Mouse (Mus musculus): ENCODE measurements around the gene Prkn. TPM values are rescaled to one million over a fixed set of nuclear protein-coding genes. Genes with fewer than 3 reads are reported as not detected.

The Prkn gene
- polyA plus RNA-seq, 1 experiment from 2014 or later, result 3.5 TPM

DNA sequence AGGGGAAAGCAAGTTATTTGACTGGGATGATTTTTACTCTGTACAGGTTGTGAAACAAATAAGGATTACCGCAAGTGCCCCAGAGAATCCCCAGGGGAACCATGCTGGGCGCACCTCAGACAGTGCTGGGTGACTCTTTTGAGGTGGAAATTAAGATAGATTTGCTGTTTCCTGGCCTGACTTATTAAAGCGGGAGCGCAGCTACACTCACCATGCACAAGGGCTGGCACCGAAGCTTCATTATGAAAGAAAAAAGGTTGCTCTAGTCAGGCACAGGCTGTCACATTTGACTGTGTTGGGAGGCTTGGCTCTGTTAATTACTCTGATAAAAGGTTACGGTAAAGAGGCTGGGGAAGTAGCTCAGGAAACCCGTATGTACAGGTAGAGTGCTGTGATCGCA lies 97.7 kb downstream of the Prkn start:
- Histone ChIP-seq H3K4me2 (ENCODE audit: low read length) (no peak overlapping the region), H3K27ac (replicated peaks in 1 of 2; ENCODE audit: control insufficient read depth in 1 of 2, insufficient read depth in 1 of 2, low read depth in 2 of 2, low read length in 2 of 2) (no peak overlapping the region), H3K36me3 (ENCODE audit: control insufficient read depth, insufficient read depth, low read length) (no peaks in the 10 kb centered on the region), H3K9me3 (ENCODE audit: control insufficient read depth, low read length) (no peaks in the 10 kb centered on the region), H3K9ac (ENCODE audit: low read length) (no peak overlapping the region), H3K27me3 (ENCODE audit: control insufficient read depth, insufficient read depth, low read length) (no peaks in the 10 kb centered on the region), H3K4me3 (ENCODE audit: control insufficient read depth in 1 of 2, insufficient read depth in 1 of 2, low read depth in 1 of 2, low read length in 2 of 2) (no peak overlapping the region), H3K4me1 (ENCODE audit: control insufficient read depth in 2 of 2, insufficient read depth in 2 of 2, low read length in 2 of 2) (no peaks in the 10 kb centered on the region)
- ATAC-seq (ENCODE audit: insufficient number of reproducible peaks, insufficient read depth, low FRiP score, low read depth), result no peak
- 61% methylated on average over 8 of the region's 8 CpGs for WGBS

DNA sequence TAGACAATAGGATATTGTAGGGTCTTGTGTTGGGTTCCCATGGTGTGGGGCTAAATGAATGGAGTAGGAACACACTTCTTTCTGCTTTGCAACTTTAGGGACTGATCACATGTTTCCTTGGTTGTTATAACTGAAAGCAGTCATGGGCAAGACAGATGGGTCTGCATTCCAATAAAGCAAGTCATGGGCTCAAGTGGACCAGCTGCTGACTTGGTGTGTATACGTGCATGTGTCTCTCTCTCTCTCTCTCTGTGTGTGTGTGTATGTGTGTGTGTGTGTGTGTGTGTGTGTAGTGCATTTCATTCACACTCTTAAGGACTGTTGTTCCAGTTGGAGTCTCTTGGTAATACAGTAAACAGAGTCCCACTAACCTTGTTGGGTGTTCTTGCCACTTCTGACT lies 98.6 kb downstream of the Prkn start:
- H3K9me3 ChIP-seq (ENCODE audit: control insufficient read depth, low read length), result no peaks in the 10 kb centered on the region
- no peak overlapping the region for H3K27ac ChIP-seq (replicated peaks in 1 of 2; ENCODE audit: control insufficient read depth in 1 of 2, insufficient read depth in 1 of 2, low read depth in 2 of 2, low read length in 2 of 2)
- ATAC-seq (ENCODE audit: insufficient number of reproducible peaks, insufficient read depth, low FRiP score, low read depth), result no peak
- H3K4me1 ChIP-seq (ENCODE audit: control insufficient read depth in 2 of 2, insufficient read depth in 2 of 2, low read length in 2 of 2), result no peaks in the 10 kb centered on the region
- no peak overlapping the region for H3K9ac ChIP-seq (ENCODE audit: low read length)
- 38% methylated on average over 1 of the region's 1 CpGs for WGBS
- H3K27me3 ChIP-seq (ENCODE audit: control insufficient read depth, insufficient read depth, low read length), result no peaks in the 10 kb centered on the region
- H3K4me3 ChIP-seq (ENCODE audit: control insufficient read depth in 1 of 2, insufficient read depth in 1 of 2, low read depth in 1 of 2, low read length in 2 of 2), result no peak overlapping the region
- no peaks in the 10 kb centered on the region for H3K36me3 ChIP-seq (ENCODE audit: control insufficient read depth, insufficient read depth, low read length)
- H3K4me2 ChIP-seq (ENCODE audit: low read length), result no peak overlapping the region

DNA sequence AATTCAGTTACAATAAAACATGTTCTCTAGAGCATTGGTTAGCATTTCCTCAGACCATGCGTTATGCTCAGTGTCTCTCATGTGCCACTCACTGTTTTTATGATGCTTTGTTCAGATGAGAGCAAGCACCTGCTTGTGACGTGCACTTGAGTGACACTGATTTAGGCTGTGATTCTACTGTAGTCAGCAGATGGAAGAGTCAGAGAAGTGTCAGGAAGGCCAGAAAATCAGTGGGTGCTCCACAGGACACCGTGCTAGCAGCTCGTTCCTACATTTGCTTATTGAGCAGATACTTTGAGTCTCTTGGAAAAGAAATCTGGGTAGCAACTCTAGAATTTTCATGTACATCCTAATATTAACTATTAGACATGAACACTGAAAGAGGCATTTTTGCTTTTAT lies 106.4 kb downstream of the Prkn start:
- no peak overlapping the region for H3K9ac ChIP-seq (ENCODE audit: low read length)
- no peak overlapping the region for H3K4me2 ChIP-seq (ENCODE audit: low read length)
- H3K27me3 ChIP-seq (ENCODE audit: control insufficient read depth, insufficient read depth, low read length), result no peaks in the 10 kb centered on the region
- no peaks in the 10 kb centered on the region for H3K36me3 ChIP-seq (ENCODE audit: control insufficient read depth, insufficient read depth, low read length)
- WGBS, result 67% methylated on average over 4 of the region's 4 CpGs
- H3K4me3 ChIP-seq (ENCODE audit: control insufficient read depth in 1 of 2, insufficient read depth in 1 of 2, low read depth in 1 of 2, low read length in 2 of 2), result no peak overlapping the region
- H3K27ac ChIP-seq (replicated peaks in 1 of 2; ENCODE audit: control insufficient read depth in 1 of 2, insufficient read depth in 1 of 2, low read depth in 2 of 2, low read length in 2 of 2), result no peak overlapping the region
- H3K9me3 ChIP-seq (ENCODE audit: control insufficient read depth, low read length), result no peaks in the 10 kb centered on the region
- ATAC-seq (ENCODE audit: insufficient number of reproducible peaks, insufficient read depth, low FRiP score, low read depth), result no peak
- H3K4me1 ChIP-seq (ENCODE audit: control insufficient read depth in 2 of 2, insufficient read depth in 2 of 2, low read length in 2 of 2), result peaks cover 0 to 8% of the 10 kb centered on the region in 2 experiments; a peak in 2 of 4 replicates

DNA sequence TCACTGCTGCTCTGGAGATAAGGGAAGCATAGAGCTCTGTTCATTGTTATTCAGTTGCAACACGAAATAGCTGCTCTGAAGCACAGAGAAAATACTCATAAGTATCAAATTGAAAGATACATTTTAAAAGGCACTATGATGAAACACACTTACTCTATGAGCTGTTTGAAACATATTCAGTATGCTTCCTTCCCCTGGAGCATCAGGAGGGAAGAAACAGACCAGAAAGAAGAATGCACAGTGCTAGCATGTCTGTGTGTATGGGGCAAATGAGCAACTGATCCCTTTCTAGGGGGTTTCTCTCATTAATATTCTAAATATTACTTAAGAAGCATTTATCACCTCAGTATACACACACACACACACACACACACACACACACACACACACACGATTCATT lies 107.4 kb downstream of the Prkn start:
- no peak overlapping the region for H3K4me3 ChIP-seq (ENCODE audit: control insufficient read depth in 1 of 2, insufficient read depth in 1 of 2, low read depth in 1 of 2, low read length in 2 of 2)
- H3K36me3 ChIP-seq (ENCODE audit: control insufficient read depth, insufficient read depth, low read length), result no peaks in the 10 kb centered on the region
- H3K27me3 ChIP-seq (ENCODE audit: control insufficient read depth, insufficient read depth, low read length), result no peaks in the 10 kb centered on the region
- H3K4me1 ChIP-seq (ENCODE audit: control insufficient read depth in 2 of 2, insufficient read depth in 2 of 2, low read length in 2 of 2), result peaks cover 0 to 8% of the 10 kb centered on the region in 2 experiments; a peak in 2 of 4 replicates
- H3K9ac ChIP-seq (ENCODE audit: low read length), result no peak overlapping the region
- H3K4me2 ChIP-seq (ENCODE audit: low read length), result no peak overlapping the region
- 62% methylated on average over 2 of the region's 2 CpGs for WGBS
- no peak for ATAC-seq (ENCODE audit: insufficient number of reproducible peaks, insufficient read depth, low FRiP score, low read depth)
- no peaks in the 10 kb centered on the region for H3K9me3 ChIP-seq (ENCODE audit: control insufficient read depth, low read length)
- H3K27ac ChIP-seq (replicated peaks in 1 of 2; ENCODE audit: control insufficient read depth in 1 of 2, insufficient read depth in 1 of 2, low read depth in 2 of 2, low read length in 2 of 2), result no peak overlapping the region

DNA sequence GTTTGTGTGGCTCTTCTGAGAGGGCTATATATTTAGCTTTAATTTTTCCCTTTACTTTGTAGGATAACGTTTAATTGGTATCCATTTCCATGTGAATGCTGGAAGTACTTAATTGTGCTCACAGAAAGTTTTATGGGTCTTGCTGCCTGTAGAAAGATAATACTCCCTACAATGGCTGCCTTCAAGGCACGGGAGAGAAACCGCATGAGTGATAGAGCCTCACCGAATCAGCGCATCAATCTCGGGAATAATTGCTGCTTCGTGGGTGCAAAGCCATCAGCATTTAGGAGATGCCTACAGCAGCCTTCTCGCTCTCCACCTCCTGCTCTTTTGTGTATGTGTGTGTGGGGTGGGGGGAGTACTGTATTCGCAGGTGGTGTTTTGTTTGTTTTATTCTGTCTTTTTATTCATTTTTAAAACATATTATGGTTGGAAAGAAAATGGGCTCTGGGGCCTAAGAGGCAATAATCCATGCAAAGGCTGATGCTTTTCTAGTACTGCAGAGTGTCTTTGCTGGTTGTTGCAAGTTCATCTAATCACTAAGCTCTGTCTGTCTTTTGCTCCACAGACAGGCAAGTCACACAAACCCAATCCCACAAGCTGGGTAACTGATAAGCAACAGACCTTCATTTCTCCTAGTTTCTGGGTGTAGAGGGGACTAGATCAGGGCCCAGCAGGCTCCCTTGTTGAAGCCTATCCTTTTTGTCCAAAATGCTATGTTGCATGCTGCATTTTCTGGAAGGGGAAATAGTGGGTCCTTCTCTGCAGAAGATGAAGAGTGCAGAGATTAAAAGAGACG lies 119.1 kb downstream of the Prkn start:
- ATAC-seq (ENCODE audit: insufficient number of reproducible peaks, insufficient read depth, low FRiP score, low read depth), result no peak
- Histone ChIP-seq H3K36me3 (ENCODE audit: control insufficient read depth, insufficient read depth, low read length) (no peaks in the 10 kb centered on the region), H3K9ac (ENCODE audit: low read length) (no peak overlapping the region), H3K9me3 (ENCODE audit: control insufficient read depth, low read length) (no peaks in the 10 kb centered on the region), H3K27ac (replicated peaks in 1 of 2; ENCODE audit: control insufficient read depth in 1 of 2, insufficient read depth in 1 of 2, low read depth in 2 of 2, low read length in 2 of 2) (no peak overlapping the region), H3K27me3 (ENCODE audit: control insufficient read depth, insufficient read depth, low read length) (no peaks in the 10 kb centered on the region), H3K4me1 (ENCODE audit: control insufficient read depth in 2 of 2, insufficient read depth in 2 of 2, low read length in 2 of 2) (no peaks in the 10 kb centered on the region), H3K4me3 (ENCODE audit: control insufficient read depth in 1 of 2, insufficient read depth in 1 of 2, low read depth in 1 of 2, low read length in 2 of 2) (no peak overlapping the region), H3K4me2 (ENCODE audit: low read length) (no peak overlapping the region)
- 77% methylated on average over 10 of the region's 10 CpGs for WGBS

DNA sequence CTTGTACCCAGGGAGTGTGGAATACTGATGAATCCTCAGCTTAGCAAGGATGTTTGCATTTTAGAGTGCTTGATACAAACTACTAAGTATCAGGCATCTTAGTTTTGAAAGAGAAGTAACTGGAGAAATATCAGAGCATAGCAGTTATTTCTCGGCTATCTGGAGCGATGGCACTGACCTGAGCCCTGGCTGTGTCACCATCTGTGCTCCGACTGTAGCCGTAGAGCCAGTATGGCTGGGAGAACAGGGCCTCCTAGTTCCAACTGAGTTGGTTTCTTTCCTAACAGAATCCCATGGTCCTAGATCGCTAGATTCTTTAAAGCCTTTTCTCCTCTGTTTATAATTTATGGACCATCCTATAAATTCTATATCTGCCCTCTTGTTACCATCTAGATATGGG lies 122.0 kb downstream of the Prkn start:
- H3K4me2 ChIP-seq (ENCODE audit: low read length), result no peak overlapping the region
- no peak overlapping the region for H3K4me3 ChIP-seq (ENCODE audit: control insufficient read depth in 1 of 2, insufficient read depth in 1 of 2, low read depth in 1 of 2, low read length in 2 of 2)
- WGBS, result 85% methylated on average over 5 of the region's 5 CpGs
- H3K36me3 ChIP-seq (ENCODE audit: control insufficient read depth, insufficient read depth, low read length), result no peaks in the 10 kb centered on the region
- H3K9ac ChIP-seq (ENCODE audit: low read length), result no peak overlapping the region
- no peak overlapping the region for H3K27ac ChIP-seq (replicated peaks in 1 of 2; ENCODE audit: control insufficient read depth in 1 of 2, insufficient read depth in 1 of 2, low read depth in 2 of 2, low read length in 2 of 2)
- ATAC-seq (ENCODE audit: insufficient number of reproducible peaks, insufficient read depth, low FRiP score, low read depth), result no peak
- H3K9me3 ChIP-seq (ENCODE audit: control insufficient read depth, low read length), result no peaks in the 10 kb centered on the region
- no peaks in the 10 kb centered on the region for H3K27me3 ChIP-seq (ENCODE audit: control insufficient read depth, insufficient read depth, low read length)
- H3K4me1 ChIP-seq (ENCODE audit: control insufficient read depth in 2 of 2, insufficient read depth in 2 of 2, low read length in 2 of 2), result no peaks in the 10 kb centered on the region

DNA sequence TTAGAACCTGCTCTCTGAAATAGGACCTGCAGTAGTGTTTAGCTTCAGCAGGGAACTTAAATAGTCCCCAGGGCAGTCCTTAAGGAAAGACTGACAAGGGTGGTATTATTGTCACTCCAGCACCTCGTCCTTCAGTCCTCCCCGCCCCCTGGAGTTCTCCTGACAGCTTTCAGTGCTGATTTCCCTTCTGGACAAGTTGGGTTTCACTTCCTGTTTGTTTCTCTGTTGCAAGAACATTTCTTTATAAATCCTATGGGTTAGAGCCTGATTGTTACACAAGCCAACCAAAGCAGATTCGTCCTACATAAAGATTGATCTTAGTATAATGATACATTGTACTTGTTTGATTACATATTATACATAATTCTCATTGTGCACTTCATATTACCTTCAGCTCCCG lies 142.0 kb downstream of the Prkn start:
- Histone ChIP-seq H3K9me3 (ENCODE audit: control insufficient read depth, low read length) (no peaks in the 10 kb centered on the region), H3K27me3 (ENCODE audit: control insufficient read depth, insufficient read depth, low read length) (no peaks in the 10 kb centered on the region), H3K36me3 (ENCODE audit: control insufficient read depth, insufficient read depth, low read length) (no peaks in the 10 kb centered on the region), H3K4me1 (ENCODE audit: control insufficient read depth in 2 of 2, insufficient read depth in 2 of 2, low read length in 2 of 2) (no peaks in the 10 kb centered on the region; a peak in 1 of 4 replicates), H3K4me2 (ENCODE audit: low read length) (no peak overlapping the region), H3K4me3 (ENCODE audit: control insufficient read depth in 1 of 2, insufficient read depth in 1 of 2, low read depth in 1 of 2, low read length in 2 of 2) (no peak overlapping the region), H3K9ac (ENCODE audit: low read length) (no peak overlapping the region), H3K27ac (replicated peaks in 1 of 2; ENCODE audit: control insufficient read depth in 1 of 2, insufficient read depth in 1 of 2, low read depth in 2 of 2, low read length in 2 of 2) (no peak overlapping the region)
- ATAC-seq (ENCODE audit: insufficient number of reproducible peaks, insufficient read depth, low FRiP score, low read depth), result no peak
- 56% methylated on average over 4 of the region's 4 CpGs for WGBS

DNA sequence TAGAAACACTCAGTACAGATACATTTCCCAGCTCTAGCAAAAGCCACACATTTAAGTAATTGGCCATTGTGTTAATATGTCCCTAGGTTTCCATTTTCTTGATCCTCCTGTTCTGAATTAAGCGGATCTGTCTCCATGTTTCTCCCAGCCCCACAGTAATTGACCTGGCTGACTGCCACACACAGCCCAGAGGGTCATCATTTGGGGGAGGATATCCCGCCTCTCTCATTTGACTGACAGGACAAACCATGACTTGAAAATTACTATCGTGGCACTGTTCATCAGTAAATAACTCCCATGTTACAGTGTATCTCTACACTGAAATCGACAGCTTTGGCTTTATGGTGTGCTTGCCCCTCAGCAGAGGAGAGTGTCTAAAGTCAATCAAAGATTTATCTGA lies 146.9 kb downstream of the Prkn start:
- no peaks in the 10 kb centered on the region for H3K36me3 ChIP-seq (ENCODE audit: control insufficient read depth, insufficient read depth, low read length)
- no peak overlapping the region for H3K9ac ChIP-seq (ENCODE audit: low read length)
- WGBS, result 87% methylated on average over 4 of the region's 4 CpGs

More for the DNA sequence above, 146.9 kb downstream of the Prkn start:
- no peaks in the 10 kb centered on the region for H3K4me1 ChIP-seq (ENCODE audit: control insufficient read depth in 2 of 2, insufficient read depth in 2 of 2, low read length in 2 of 2)
- H3K4me3 ChIP-seq (ENCODE audit: control insufficient read depth in 1 of 2, insufficient read depth in 1 of 2, low read depth in 1 of 2, low read length in 2 of 2), result no peak overlapping the region
- H3K27ac ChIP-seq (replicated peaks in 1 of 2; ENCODE audit: control insufficient read depth in 1 of 2, insufficient read depth in 1 of 2, low read depth in 2 of 2, low read length in 2 of 2), result no peak overlapping the region
- H3K4me2 ChIP-seq (ENCODE audit: low read length), result no peak overlapping the region
- no peak for ATAC-seq (ENCODE audit: insufficient number of reproducible peaks, insufficient read depth, low FRiP score, low read depth)
- H3K27me3 ChIP-seq (ENCODE audit: control insufficient read depth, insufficient read depth, low read length), result no peaks in the 10 kb centered on the region
- no peaks in the 10 kb centered on the region for H3K9me3 ChIP-seq (ENCODE audit: control insufficient read depth, low read length)
